Mouse (Mus musculus): ENCODE measurements around the gene 1700084M14Rik. TPM values are rescaled to one million over a fixed set of nuclear protein-coding genes. Genes with fewer than 3 reads are reported as not detected.
"Not testable (repeated sequence)": the region's sequence is repeated elsewhere in the genome, so short reads cannot be mapped to it uniquely, and the experiment has no call there.

The 1700084M14Rik gene
- polyA plus RNA-seq (2016; fragmentation: Nextera tagmentation; extraction: Ambion mirVana): not detected in 2 replicates

DNA sequence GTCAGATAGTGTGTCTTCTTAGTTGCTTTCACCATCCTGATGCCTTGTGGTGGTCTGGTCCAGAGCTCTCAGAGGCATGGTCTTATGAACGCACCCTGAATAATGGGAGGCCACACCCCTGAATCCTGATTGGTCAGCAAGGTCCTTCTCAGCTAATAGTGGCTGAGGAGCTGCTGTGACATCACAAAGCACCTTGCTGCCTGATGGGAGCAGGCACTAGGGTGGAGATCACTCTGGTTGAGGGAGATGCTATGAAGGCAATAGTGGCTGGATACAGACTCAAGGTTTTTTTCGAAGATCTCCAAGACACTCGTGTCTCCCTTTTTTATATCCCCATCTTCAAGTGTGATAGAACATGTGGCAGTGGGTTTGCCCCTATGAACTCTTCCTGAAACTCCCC is at the start of gene 1700084M14Rik:
TSS of gene 1700084M14Rik (minus strand) at position 101 of the 400 bp plus-strand sequence.
- H3K27me3 ChIP-seq; H3K36me3 ChIP-seq; H3K4me2 ChIP-seq (replicated peaks); H3K4me3 ChIP-seq; H3K9ac ChIP-seq; ATAC-seq (ENCODE audit: insufficient number of reproducible peaks, insufficient read depth, low FRiP score, low TSS enrichment); H3K9me3 ChIP-seq; H3K27ac ChIP-seq; H3K4me1 ChIP-seq: not testable (repeated sequence)
- WGBS: 83% methylated on average over 3 of the region's 3 CpGs

Other genes with a start within 250 kb of the 1700084M14Rik start
- gene Mageb2, start 244.2 kb downstream of the 1700084M14Rik start, polyA plus RNA-seq (2016; fragmentation: Nextera tagmentation; extraction: Ambion mirVana): not detected in 2 replicates
- gene Gm5072, start 183.4 kb downstream of the 1700084M14Rik start, polyA plus RNA-seq (2016; fragmentation: Nextera tagmentation; extraction: Ambion mirVana): not detected in 2 replicates
- not detected in 2 replicates for gene Gm8914, start 95.8 kb downstream of the 1700084M14Rik start, polyA plus RNA-seq (2016; fragmentation: Nextera tagmentation; extraction: Ambion mirVana)
- not detected in 2 replicates for gene Gm14781, start 56.3 kb upstream of the 1700084M14Rik start, polyA plus RNA-seq (2016; fragmentation: Nextera tagmentation; extraction: Ambion mirVana)
- gene Mageb5, start 207.1 kb upstream of the 1700084M14Rik start, polyA plus RNA-seq (2016; fragmentation: Nextera tagmentation; extraction: Ambion mirVana): not detected in 2 replicates